Mouse (Mus musculus): ENCODE data around the gene Gm40193. TPM values are rescaled to one million over a fixed set of nuclear protein-coding genes. Genes with fewer than 3 reads are reported as not detected.
"Not testable (repeated sequence)": the region's sequence is repeated elsewhere in the genome, so short reads cannot be mapped to it uniquely, and the experiment has no call there.

The Gm40193 gene
- total RNA-seq, 1 experiment from 2014 or later: not detected

- no peak for ATAC-seq (ENCODE audit: extremely low read depth, insufficient number of reproducible peaks, low FRiP score, poor library complexity, severe bottlenecking)
Measured at GRCm38 (mm10) chr11:70551526-70551925, 18.8 kb upstream of the Gm40193 start.

GRCm38 (mm10) chr11:70544496-70544895 lies 11.8 kb upstream of the Gm40193 start:
- no peak for ATAC-seq (ENCODE audit: extremely low read depth, insufficient number of reproducible peaks, low FRiP score, poor library complexity, severe bottlenecking)

- ATAC-seq (ENCODE audit: extremely low read depth, insufficient number of reproducible peaks, low FRiP score, poor library complexity, severe bottlenecking): no peak
Measured at GRCm38 (mm10) chr11:70541415-70541814, 8.7 kb upstream of the Gm40193 start.

- ATAC-seq (ENCODE audit: extremely low read depth, insufficient number of reproducible peaks, low FRiP score, poor library complexity, severe bottlenecking): no peak
Measured at GRCm38 (mm10) chr11:70540928-70541327, 8.2 kb upstream of the Gm40193 start.

GRCm38 (mm10) chr11:70539877-70540587 lies 7.3 kb upstream of the Gm40193 start, which contains the start of gene Pld2:
Gene Pld2 (plus strand): TSS chr11:70540064.
- peak; percentile 74 for ATAC-seq (ENCODE audit: extremely low read depth, insufficient number of reproducible peaks, low FRiP score, poor library complexity, severe bottlenecking)

GRCm38 (mm10) chr11:70539423-70539822 lies 6.7 kb upstream of the Gm40193 start:
- no peak for ATAC-seq (ENCODE audit: extremely low read depth, insufficient number of reproducible peaks, low FRiP score, poor library complexity, severe bottlenecking)

GRCm38 (mm10) chr11:70531065-70531464 lies 1.7 kb downstream of the Gm40193 start:
- not testable (repeated sequence) for ATAC-seq (ENCODE audit: extremely low read depth, insufficient number of reproducible peaks, low FRiP score, poor library complexity, severe bottlenecking)

- ATAC-seq (ENCODE audit: extremely low read depth, insufficient number of reproducible peaks, low FRiP score, poor library complexity, severe bottlenecking): no peak
Measured at GRCm38 (mm10) chr11:70528610-70529009, 4.1 kb downstream of the Gm40193 start.

- ATAC-seq (ENCODE audit: extremely low read depth, insufficient number of reproducible peaks, low FRiP score, poor library complexity, severe bottlenecking): no peak
Measured at GRCm38 (mm10) chr11:70526211-70526610, 6.5 kb downstream of the Gm40193 start.

- no peak for ATAC-seq (ENCODE audit: extremely low read depth, insufficient number of reproducible peaks, low FRiP score, poor library complexity, severe bottlenecking)
Measured at GRCm38 (mm10) chr11:70525726-70526125, 7.0 kb downstream of the Gm40193 start.

GRCm38 (mm10) chr11:70525184-70525678 lies 7.5 kb downstream of the Gm40193 start, which contains the start of gene Psmb6:
Gene Psmb6 (plus strand): TSS chr11:70525367.
- peak; percentile 99 for ATAC-seq (ENCODE audit: extremely low read depth, insufficient number of reproducible peaks, low FRiP score, poor library complexity, severe bottlenecking)

- no peak for ATAC-seq (ENCODE audit: extremely low read depth, insufficient number of reproducible peaks, low FRiP score, poor library complexity, severe bottlenecking)
Measured at GRCm38 (mm10) chr11:70524782-70525181, 8.0 kb downstream of the Gm40193 start.

- ATAC-seq (ENCODE audit: extremely low read depth, insufficient number of reproducible peaks, low FRiP score, poor library complexity, severe bottlenecking): not testable (repeated sequence)
Measured at GRCm38 (mm10) chr11:70523306-70523989, 9.3 kb downstream of the Gm40193 start.

GRCm38 (mm10) chr11:70520178-70520769 lies 12.5 kb downstream of the Gm40193 start:
- no peak for ATAC-seq (ENCODE audit: extremely low read depth, insufficient number of reproducible peaks, low FRiP score, poor library complexity, severe bottlenecking)

GRCm38 (mm10) chr11:70518923-70519322 lies 13.8 kb downstream of the Gm40193 start, which contains the start of gene Gltpd2:
Gene Gltpd2 (plus strand): TSS chr11:70519196.
- ATAC-seq (ENCODE audit: extremely low read depth, insufficient number of reproducible peaks, low FRiP score, poor library complexity, severe bottlenecking): no peak

GRCm38 (mm10) chr11:70518436-70518835 lies 14.3 kb downstream of the Gm40193 start:
- ATAC-seq (ENCODE audit: extremely low read depth, insufficient number of reproducible peaks, low FRiP score, poor library complexity, severe bottlenecking): no peak

GRCm38 (mm10) chr11:70516352-70516751 lies 16.4 kb downstream of the Gm40193 start:
- no peak for ATAC-seq (ENCODE audit: extremely low read depth, insufficient number of reproducible peaks, low FRiP score, poor library complexity, severe bottlenecking)

GRCm38 (mm10) chr11:70514288-70514687 lies 18.5 kb downstream of the Gm40193 start, which contains the start of gene Vmo1:
Gene Vmo1 (minus strand): TSS chr11:70514616.
- ATAC-seq (ENCODE audit: extremely low read depth, insufficient number of reproducible peaks, low FRiP score, poor library complexity, severe bottlenecking): no peak

- ATAC-seq (ENCODE audit: extremely low read depth, insufficient number of reproducible peaks, low FRiP score, poor library complexity, severe bottlenecking): no peak
Measured at GRCm38 (mm10) chr11:70513520-70513919, 19.2 kb downstream of the Gm40193 start.
